ENCODE assay signal across 10 mouse cellular contexts in genomic region chr7:125720370-125720769, GRCm38 (mm10). TPM values are rescaled to one million over a fixed set of nuclear protein-coding genes. Genes with fewer than 3 reads are reported as not detected.
DNase-seq lines count a peak whose midpoint lies in the region; ATAC-seq and TF ChIP-seq lines count a peak whose summit lies in the region.
"Had no signal": no experiment of that assay in that cellular context is flagged by ENCODE, and none has a peak within 500 bp of the region (broad histone marks: within the 10 kb centered on the region; RNA-seq: fewer than 3 reads in every experiment).

No protein-coding gene starts in this region.

- no peak overlapping the region for H3K4me2 ChIP-seq in hindbrain, embryonic 14.5 days (replicated peaks)
- no peak overlapping the region for H3K4me2 ChIP-seq in hindbrain, embryonic 12.5 days (replicated peaks)
- no peak overlapping the region for H3K4me2 ChIP-seq in neural tube, embryonic 14.5 days (ENCODE audit: low read depth, low read length)
- H3K4me2 ChIP-seq in neural tube, embryonic 15.5 days = no peak overlapping the region
- H3K4me2 ChIP-seq in limb, embryonic 14.5 days (replicated peaks; ENCODE audit: low read depth, low read length, severe bottlenecking) = no peak overlapping the region
- H3K4me2 ChIP-seq: limb, embryonic 12.5 days had no signal

- H3K27me3 ChIP-seq in hindbrain, embryonic 14.5 days (ENCODE audit: control insufficient read depth, insufficient read depth, low read length) = no peaks in the 10 kb centered on the region
- no peaks in the 10 kb centered on the region for H3K27me3 ChIP-seq in hindbrain, embryonic 12.5 days
- H3K27me3 ChIP-seq in neural tube, embryonic 14.5 days (ENCODE audit: control insufficient read depth, insufficient read depth, low read length) = no peaks in the 10 kb centered on the region
- no peaks in the 10 kb centered on the region for H3K27me3 ChIP-seq in neural tube, embryonic 15.5 days (replicated peaks)
- no peaks in the 10 kb centered on the region for H3K27me3 ChIP-seq in heart, embryonic 10.5 days (ENCODE audit: insufficient read depth, poor library complexity, severe bottlenecking)
- no peaks in the 10 kb centered on the region for H3K27me3 ChIP-seq in limb, embryonic 14.5 days (ENCODE audit: control insufficient read depth, insufficient read depth, low read length)
- H3K27me3 ChIP-seq: limb, embryonic 12.5 days had no signal

- WGBS in hindbrain, embryonic 14.5 days = 69% methylated on average over 5 of the region's 5 CpGs
- WGBS in hindbrain, embryonic 12.5 days = 79% methylated on average over 5 of the region's 5 CpGs
- WGBS in neural tube, embryonic 14.5 days = 70% methylated on average over 5 of the region's 5 CpGs
- WGBS in neural tube, embryonic 15.5 days = 61% methylated on average over 5 of the region's 5 CpGs
- 50% methylated on average over 5 of the region's 5 CpGs for WGBS in heart, embryonic 10.5 days
- WGBS in limb, embryonic 14.5 days = 31% methylated on average over 5 of the region's 5 CpGs

- H3K9me3 ChIP-seq in hindbrain, embryonic 14.5 days (ENCODE audit: control insufficient read depth, low read length) = no peaks in the 10 kb centered on the region
- no peaks in the 10 kb centered on the region for H3K9me3 ChIP-seq in hindbrain, embryonic 12.5 days (replicated peaks)
- H3K9me3 ChIP-seq in neural tube, embryonic 14.5 days (ENCODE audit: control insufficient read depth, low read length) = no peaks in the 10 kb centered on the region
- H3K9me3 ChIP-seq in neural tube, embryonic 15.5 days (replicated peaks) = no peaks in the 10 kb centered on the region
- H3K9me3 ChIP-seq in heart, embryonic 10.5 days = no peaks in the 10 kb centered on the region
- no peaks in the 10 kb centered on the region for H3K9me3 ChIP-seq in limb, embryonic 14.5 days (ENCODE audit: control insufficient read depth, low read length)
- H3K9me3 ChIP-seq: limb, embryonic 12.5 days had no signal

- H3K36me3 ChIP-seq in hindbrain, embryonic 14.5 days (replicated peaks; ENCODE audit: control insufficient read depth, insufficient read depth) = no peaks in the 10 kb centered on the region
- 0 out of 2 replicates have a peak, but pooled peaks cover 3% of the 10 kb centered on the region for H3K36me3 ChIP-seq in hindbrain, embryonic 12.5 days
- H3K36me3 ChIP-seq in neural tube, embryonic 14.5 days (ENCODE audit: control insufficient read depth, insufficient read depth, low read length) = no peaks in the 10 kb centered on the region
- H3K36me3 ChIP-seq in neural tube, embryonic 15.5 days = no peaks in the 10 kb centered on the region
- H3K36me3 ChIP-seq in heart, embryonic 10.5 days = no peaks in the 10 kb centered on the region
- no peaks in the 10 kb centered on the region for H3K36me3 ChIP-seq in limb, embryonic 14.5 days (ENCODE audit: control insufficient read depth, insufficient read depth, low read length)

- no peak overlapping the region for H3K4me3 ChIP-seq in hindbrain, embryonic 14.5 days (replicated peaks; ENCODE audit: low read length)
- H3K4me3 ChIP-seq in hindbrain, embryonic 12.5 days = no peak overlapping the region
- H3K4me3 ChIP-seq in neural tube, embryonic 14.5 days (ENCODE audit: low read depth, low read length) = no peak overlapping the region
- H3K4me3 ChIP-seq in neural tube, embryonic 15.5 days (replicated peaks) = no peak overlapping the region
- no peak overlapping the region for H3K4me3 ChIP-seq in heart, embryonic 10.5 days
- no peak overlapping the region for H3K4me3 ChIP-seq in limb, embryonic 14.5 days (replicated peaks; ENCODE audit: low read length)
- H3K4me3 ChIP-seq: limb, embryonic 12.5 days; myocyte had no signal

- H3K27ac ChIP-seq in hindbrain, embryonic 14.5 days = no peak overlapping the region
- H3K27ac ChIP-seq in hindbrain, embryonic 12.5 days = no peak overlapping the region
- H3K27ac ChIP-seq in neural tube, embryonic 14.5 days (ENCODE audit: low read depth, low read length) = no peak overlapping the region
- H3K27ac ChIP-seq in neural tube, embryonic 15.5 days (replicated peaks) = no peak overlapping the region
- peak overlapping the region; percentile 69; the same call in 1 of the 2 replicates for H3K27ac ChIP-seq in heart, embryonic 10.5 days
- no peak overlapping the region for H3K27ac ChIP-seq in limb, embryonic 14.5 days (replicated peaks; ENCODE audit: low read depth, low read length)
- H3K27ac ChIP-seq: limb, embryonic 12.5 days had no signal

- H3K4me1 ChIP-seq in hindbrain, embryonic 14.5 days (replicated peaks; ENCODE audit: control insufficient read depth, insufficient read depth, low read length) = peaks cover 9% of the 10 kb centered on the region
- H3K4me1 ChIP-seq in hindbrain, embryonic 12.5 days = 0 out of 2 replicates have a peak, but pooled peaks cover 2% of the 10 kb centered on the region
- peaks cover 3% of the 10 kb centered on the region; the same call in 1 of the 2 replicates for H3K4me1 ChIP-seq in neural tube, embryonic 14.5 days (ENCODE audit: control insufficient read depth, insufficient read depth, low read length)
- H3K4me1 ChIP-seq in neural tube, embryonic 15.5 days = peaks cover 27% of the 10 kb centered on the region
- H3K4me1 ChIP-seq in heart, embryonic 10.5 days = peaks cover 55% of the 10 kb centered on the region
- peaks cover 19% of the 10 kb centered on the region for H3K4me1 ChIP-seq in limb, embryonic 14.5 days (ENCODE audit: control insufficient read depth, insufficient read depth, low read length)

- no peak for TF ChIP-seq POLR2A in limb, embryonic 14.5 days (IDR thresholded peaks at IDR 0.05; ENCODE audit: borderline replicate concordance, extremely low read depth, insufficient read depth, insufficient read length)

- no peak for ATAC-seq in hindbrain, embryonic 14.5 days (ENCODE audit: low FRiP score)
- no peak for ATAC-seq in hindbrain, embryonic 12.5 days (ENCODE audit: low FRiP score)
- no peak for ATAC-seq in neural tube, embryonic 14.5 days (ENCODE audit: low read depth)
- ATAC-seq in neural tube, embryonic 15.5 days (ENCODE audit: low FRiP score) = no peak
- no peak for ATAC-seq in limb, embryonic 14.5 days (ENCODE audit: low FRiP score, low read depth)

- H3K9ac ChIP-seq in hindbrain, embryonic 14.5 days = no peak overlapping the region
- H3K9ac ChIP-seq in hindbrain, embryonic 12.5 days = no peak overlapping the region
- 0 out of 2 replicates have a peak overlapping the region, but pooled peaks have one; percentile 7 for H3K9ac ChIP-seq in neural tube, embryonic 14.5 days (replicated peaks; ENCODE audit: low read depth, low read length)
- H3K9ac ChIP-seq in neural tube, embryonic 15.5 days (replicated peaks) = no peak overlapping the region
- H3K9ac ChIP-seq in limb, embryonic 14.5 days (ENCODE audit: low read depth, low read length, severe bottlenecking) = no peak overlapping the region
- H3K9ac ChIP-seq: limb, embryonic 12.5 days had no signal

- DNase-seq in hindbrain, embryonic 14.5 days (ENCODE audit: low spot score) = peak; percentile 38
- no peak for DNase-seq in heart, embryonic 10.5 days (ENCODE audit: low spot score)
- DNase-seq in limb, embryonic 14.5 days (ENCODE audit: low spot score) = peak; percentile 23
- DNase-seq in adrenal gland, adult 8-10 months = no peak
- no peak for DNase-seq in right cerebral cortex, postnatal 4 days

RNA-seq across cellular contexts. Expression of gene D430042O09Rik, which starts 12.7 kb away (rescaled TPM):
- polyA plus RNA-seq in hindbrain, embryonic 14.5 days (2014; fragmentation: Nextera tagmentation; extraction: Ambion mirVana) = 7.2 and 7.3 TPM in 2 replicates
- polyA plus RNA-seq in hindbrain, embryonic 12.5 days (2016; fragmentation: Nextera tagmentation; extraction: Ambion mirVana) = 11.3 and 15.0 TPM in 2 replicates
- 6.8 and 7.2 TPM in 2 replicates for polyA plus RNA-seq in neural tube, embryonic 14.5 days (2014; fragmentation: Nextera tagmentation; extraction: Ambion mirVana)
- polyA plus RNA-seq in neural tube, embryonic 15.5 days (2015; fragmentation: Nextera tagmentation; extraction: Ambion mirVana) = 5.4 and 6.7 TPM in 2 replicates
- 9.2 and 11.1 TPM in 2 replicates for polyA plus RNA-seq in heart, embryonic 10.5 days (2016; fragmentation: Nextera tagmentation; extraction: Ambion mirVana)
- polyA plus RNA-seq in limb, embryonic 14.5 days (2012; rRNA removed) = 18.9 and 21.3 TPM in 2 replicates
- 8.8 and 10.0 TPM in 2 replicates for polyA plus RNA-seq in limb, embryonic 14.5 days (2014; fragmentation: Nextera tagmentation; extraction: Ambion mirVana)
- 10 to 100 TPM; 29.6 to 39.5 (median 34.4) TPM for total RNA-seq in adrenal gland, adult 8-10 months (2022)

RNA-seq across cellular contexts. Expression of gene Gtf3c1, which starts 12.8 kb away (rescaled TPM):
- 33.7 and 34.8 TPM in 2 replicates for polyA plus RNA-seq in hindbrain, embryonic 14.5 days (2014; fragmentation: Nextera tagmentation; extraction: Ambion mirVana)
- 51.0 and 52.0 TPM in 2 replicates for polyA plus RNA-seq in hindbrain, embryonic 12.5 days (2016; fragmentation: Nextera tagmentation; extraction: Ambion mirVana)
- polyA plus RNA-seq in neural tube, embryonic 14.5 days (2014; fragmentation: Nextera tagmentation; extraction: Ambion mirVana) = 35.4 and 41.9 TPM in 2 replicates
- polyA plus RNA-seq in neural tube, embryonic 15.5 days (2015; fragmentation: Nextera tagmentation; extraction: Ambion mirVana) = 23.2 and 24.9 TPM in 2 replicates
- polyA plus RNA-seq in heart, embryonic 10.5 days (2016; fragmentation: Nextera tagmentation; extraction: Ambion mirVana) = 36.2 and 43.6 TPM in 2 replicates
- 40.7 and 55.1 TPM in 2 replicates for polyA plus RNA-seq in limb, embryonic 14.5 days (2012; rRNA removed)
- polyA plus RNA-seq in limb, embryonic 14.5 days (2014; fragmentation: Nextera tagmentation; extraction: Ambion mirVana) = 27.9 and 33.0 TPM in 2 replicates
- 10 to 100 TPM; 72.8 to 86.8 (median 78.4) TPM for total RNA-seq in adrenal gland, adult 8-10 months (2022)

Comparison
In these comparisons a context has a peak if more than half of its experiments do, and no peak if none do; other contexts are left out.
1. DNase-seq: peak in hindbrain, embryonic 14.5 days (single experiment) and limb, embryonic 14.5 days (single experiment); none in heart, embryonic 10.5 days (single experiment), adrenal gland, adult 8-10 months (single experiment) and right cerebral cortex, postnatal 4 days (single experiment).